Mouse (Mus musculus) gonadal fat pad, adult 2 months (tissue): Measurements from ENCODE around the gene Luc7l3. TPM values are rescaled to one million over a fixed set of nuclear protein-coding genes. Genes with fewer than 3 reads are reported as not detected.

Experiments
- DNase-seq: peaks from one replicate; pipeline ENCODE4 v3.0.0-alpha.2; 2012; ENCODE audit warnings: low read depth
- polyA plus RNA-seq: library from polyadenylated mRNA; depleted of rRNA; stranded (reverse); fragments of >200 nt; gene quantifications from 2 replicates; pipeline ENCODE4 v1.2.3, GENCODE M21; 2012; rRNA removed

The Luc7l3 gene
- polyA plus RNA-seq, 1 experiment: 16.5 TPM

DNA sequence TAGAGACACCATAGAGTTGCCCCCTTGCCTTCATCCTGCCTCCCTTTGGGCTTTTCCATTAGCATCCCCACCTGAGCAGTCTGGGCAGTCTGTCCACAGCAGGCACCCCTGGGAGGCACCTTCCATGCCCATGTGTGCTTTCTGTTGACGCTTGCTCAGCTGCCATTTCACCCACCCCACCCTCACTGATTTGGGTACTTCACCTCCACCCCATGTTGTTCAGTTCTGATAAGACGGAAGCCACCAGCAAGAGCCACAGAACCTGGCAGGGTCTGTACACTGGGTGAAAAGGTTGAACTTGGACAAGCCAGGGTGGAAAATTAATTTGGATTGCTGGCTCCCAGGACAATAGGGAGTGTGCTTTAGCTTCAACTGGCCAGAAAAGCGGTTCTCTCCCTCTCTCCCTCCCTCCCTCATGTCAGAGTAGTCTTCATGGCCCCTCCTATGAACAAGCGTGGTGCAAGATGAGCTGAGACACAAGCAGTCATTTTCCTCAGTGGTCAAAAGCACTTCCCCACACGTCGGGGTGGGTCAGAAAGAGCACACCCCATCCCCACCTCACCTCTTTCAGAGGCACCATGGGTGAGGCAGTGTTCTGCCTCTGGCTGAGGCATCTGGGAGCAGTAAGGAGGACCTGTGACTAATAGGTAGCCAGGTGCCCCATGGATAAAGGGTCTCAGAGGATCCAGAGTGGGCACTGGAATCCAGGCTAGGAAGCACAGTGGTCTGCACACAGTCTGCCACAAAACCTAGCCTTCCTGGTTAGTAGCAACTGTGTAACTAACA is 60.0 kb downstream of the Luc7l3 start:
- no peak for DNase-seq

- DNase-seq: no peak
Observed at GRCm38 (mm10) chr11:94259814-94260213, 62.0 kb downstream of the Luc7l3 start.

GRCm38 (mm10) chr11:94257987-94258386 is 63.8 kb downstream of the Luc7l3 start:
- DNase-seq: no peak

DNA sequence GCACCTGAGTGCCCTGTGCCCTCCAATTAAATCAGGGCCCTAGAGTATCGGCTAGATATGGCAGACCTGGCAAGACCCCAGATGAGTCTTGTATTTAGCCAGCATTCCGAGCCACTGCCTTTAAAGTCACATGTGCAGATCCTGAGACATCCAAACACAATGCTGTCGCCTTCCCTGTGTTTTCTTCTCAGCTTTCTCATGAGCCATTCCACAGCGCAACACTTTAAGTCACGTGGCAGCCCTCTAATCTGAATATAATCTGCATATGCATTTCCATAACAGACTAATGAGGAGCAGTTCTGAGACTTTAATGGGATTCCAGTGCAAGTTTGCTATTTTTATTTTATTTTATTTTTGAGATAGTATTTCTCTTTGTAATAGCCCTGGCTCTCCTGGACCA is 66.1 kb downstream of the Luc7l3 start:
- no peak for DNase-seq

DNA sequence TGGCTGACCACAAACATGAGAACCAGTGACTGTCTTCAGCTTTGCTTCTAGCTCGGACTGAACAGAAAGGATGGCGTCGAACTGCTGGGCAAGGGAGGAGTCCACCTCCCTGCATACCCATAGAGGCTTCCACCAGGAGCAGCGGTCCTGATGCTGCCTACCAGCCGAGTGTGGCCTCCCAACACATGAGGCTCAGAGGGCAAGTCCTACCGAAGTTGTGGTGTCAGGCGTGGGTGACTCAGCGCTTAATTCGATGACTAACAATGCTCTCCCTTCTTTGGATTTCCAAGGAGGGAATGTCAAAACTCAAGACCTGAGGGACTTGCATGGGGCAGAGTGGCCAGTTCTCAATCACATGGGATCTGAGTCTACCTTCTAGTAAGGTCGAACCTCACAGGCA is 68.1 kb downstream of the Luc7l3 start:
- DNase-seq: no peak

DNA sequence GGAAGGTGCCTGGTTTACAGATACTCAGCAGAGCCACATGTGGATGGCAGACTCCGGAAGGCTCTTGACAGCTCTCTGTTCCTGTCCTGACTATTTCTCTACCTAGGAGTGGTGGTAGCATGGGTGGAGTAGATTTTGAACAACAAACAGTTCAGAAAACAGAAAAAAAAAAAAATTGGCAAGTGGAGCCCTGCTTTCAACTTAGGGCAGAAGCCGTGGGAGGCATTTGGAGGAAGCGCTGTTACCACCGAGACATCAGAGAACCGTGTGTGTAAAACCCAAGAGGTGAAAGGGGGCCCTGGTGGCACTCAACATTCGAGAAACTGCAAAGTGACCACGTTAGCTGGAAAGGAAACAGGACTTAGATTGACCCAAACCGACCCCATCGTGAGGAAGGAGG is 68.6 kb downstream of the Luc7l3 start:
- DNase-seq: no peak

DNA sequence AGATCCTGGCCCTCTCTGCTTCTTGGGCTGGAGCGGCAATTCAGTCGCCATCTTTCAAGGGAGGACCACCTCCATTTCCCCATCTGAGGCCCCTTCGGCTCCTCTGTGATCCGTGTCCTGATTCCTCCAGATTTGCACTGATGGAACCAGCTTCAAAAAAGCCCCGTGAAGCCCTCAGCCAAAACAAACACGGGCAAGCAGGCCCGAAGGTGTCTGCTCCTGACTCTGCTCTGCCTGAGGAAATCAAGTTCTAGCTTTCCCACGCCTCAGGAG is 75.1 kb downstream of the Luc7l3 start:
- DNase-seq: no peak

GRCm38 (mm10) chr11:94245955-94246788 is 75.6 kb downstream of the Luc7l3 start, which contains the start of gene Wfikkn2:
TSS of gene Wfikkn2 (minus strand) at chr11:94246005.
- DNase-seq: no peak

DNA sequence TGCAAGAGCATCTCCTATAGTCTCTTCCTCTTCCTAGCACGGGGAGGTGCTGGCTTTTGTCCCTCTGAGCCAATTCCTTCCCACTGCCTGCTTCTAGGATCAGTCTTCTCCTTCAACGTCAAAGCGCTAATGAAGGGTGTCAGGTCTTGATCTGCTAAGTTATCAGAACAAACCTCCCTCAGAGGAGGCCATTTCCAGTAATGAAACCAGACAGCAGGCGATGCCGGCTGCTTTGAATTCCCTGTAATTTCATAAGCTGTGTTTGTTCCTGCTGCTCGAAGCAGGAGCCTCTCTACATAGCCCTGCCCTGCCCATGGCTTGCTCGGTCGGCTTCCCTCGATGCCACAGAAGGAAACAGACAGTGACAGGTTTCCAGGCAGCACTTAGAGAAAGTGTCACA is 77.4 kb downstream of the Luc7l3 start:
- no peak for DNase-seq

GRCm38 (mm10) chr11:94243422-94244180 is 78.2 kb downstream of the Luc7l3 start:
- DNase-seq: no peak

- no peak for DNase-seq
Observed at GRCm38 (mm10) chr11:94242760-94243421, 78.9 kb downstream of the Luc7l3 start.

- no peak for DNase-seq
Observed at GRCm38 (mm10) chr11:94239706-94240105, 82.1 kb downstream of the Luc7l3 start.

DNA sequence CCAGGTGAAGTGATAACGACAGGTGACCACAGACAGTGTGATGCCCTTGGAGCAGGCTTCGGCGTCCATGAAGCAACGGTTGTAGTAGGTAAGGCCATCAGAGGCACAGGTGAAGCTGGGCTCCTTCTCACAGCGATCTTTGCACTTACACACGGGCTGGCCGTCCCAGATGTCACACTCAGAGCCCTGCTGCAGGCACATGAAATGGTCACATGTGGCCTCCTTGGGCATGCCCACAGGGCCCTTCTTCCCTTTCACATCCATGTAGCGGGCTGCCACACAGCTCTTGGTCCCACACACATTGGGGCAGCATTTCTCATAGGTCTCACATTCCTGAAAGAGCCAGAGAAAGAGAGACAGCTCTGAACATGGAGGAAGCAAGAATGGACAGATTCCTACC is 83.0 kb downstream of the Luc7l3 start:
- DNase-seq: no peak

Other genes with a start within 250 kb of the Luc7l3 start
- 23.7 and 23.8 TPM in 2 replicates for gene Tob1, start 110.5 kb downstream of the Luc7l3 start, polyA plus RNA-seq
- gene Wfikkn2, start 76.0 kb downstream of the Luc7l3 start, polyA plus RNA-seq: 2.5 and 2.6 TPM in 2 replicates
- not detected in 2 replicates for gene Gm21885, start 40.1 kb downstream of the Luc7l3 start, polyA plus RNA-seq
- gene Ankrd40, start 6.0 kb upstream of the Luc7l3 start, polyA plus RNA-seq: 132 and 151 TPM in 2 replicates
- gene Abcc3, start 71.0 kb upstream of the Luc7l3 start, polyA plus RNA-seq: 48.4 and 72.9 TPM in 2 replicates
- 12.6 and 15.6 TPM in 2 replicates for gene Cacna1g, start 152.2 kb upstream of the Luc7l3 start, polyA plus RNA-seq
- gene Spata20, start 164.2 kb upstream of the Luc7l3 start, polyA plus RNA-seq: 4.4 and 7.0 TPM in 2 replicates
- 15.0 and 16.5 TPM in 2 replicates for gene Epn3, start 178.0 kb upstream of the Luc7l3 start, polyA plus RNA-seq
- gene Mycbpap, start 199.8 kb upstream of the Luc7l3 start, polyA plus RNA-seq: 6.4 and 6.7 TPM in 2 replicates
- 7.2 and 8.9 TPM in 2 replicates for gene Rsad1, start 227.3 kb upstream of the Luc7l3 start, polyA plus RNA-seq
- 1.6 and 4.7 TPM in 2 replicates for gene Chad, start 243.1 kb upstream of the Luc7l3 start, polyA plus RNA-seq